8 mouse cellular contexts compared by ENCODE assay signal in the genomic region with DNA sequence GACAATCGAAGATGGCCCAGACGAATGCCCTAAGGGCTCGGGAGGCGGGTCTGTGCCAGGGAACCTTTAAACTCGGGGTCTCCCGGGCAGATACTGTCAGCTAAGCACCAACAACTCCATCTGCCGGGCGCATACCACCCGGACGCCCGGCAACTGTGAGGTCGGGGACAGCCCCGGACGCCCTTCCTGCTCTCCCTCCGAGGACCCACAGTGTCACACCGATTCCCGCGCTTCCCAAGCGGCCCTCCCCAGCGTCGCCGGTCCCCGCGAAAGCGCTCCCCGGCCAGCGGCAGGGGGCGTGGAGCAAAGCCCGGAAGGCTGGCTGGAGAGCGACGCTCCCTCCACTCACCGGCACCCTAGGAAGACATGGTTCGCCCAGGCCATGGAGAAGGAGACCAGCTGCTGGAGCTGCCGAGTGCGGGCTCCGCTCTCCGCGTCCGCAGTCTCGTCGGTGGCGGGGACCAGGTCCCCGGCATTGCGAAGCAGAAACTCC. TPM values are rescaled to one million over a fixed set of nuclear protein-coding genes. Genes with fewer than 3 reads are reported as not detected.
DNase-seq lines count a peak whose midpoint lies in the region; ATAC-seq and TF ChIP-seq lines count a peak whose summit lies in the region.

No protein-coding gene starts in this region.

- no peak for TF ChIP-seq EP300 in heart, adult 2 months (IDR thresholded peaks at IDR 0.05; ENCODE audit: insufficient read depth, low read depth, low read length)
- TF ChIP-seq EP300 in liver, postnatal 0 days (IDR thresholded peaks at IDR 0.05; ENCODE audit: low read depth) = no peak

- no peaks in the 10 kb centered on the region for H3K9me3 ChIP-seq in E14TG2a.4 (ENCODE audit: low read length)
- no peaks in the 10 kb centered on the region for H3K9me3 ChIP-seq in embryonic facial prominence, embryonic 11.5 days (replicated peaks; ENCODE audit: control insufficient read depth, low read length)
- no peaks in the 10 kb centered on the region for H3K9me3 ChIP-seq in hindbrain, embryonic 16.5 days (ENCODE audit: control insufficient read depth, low read length)
- H3K9me3 ChIP-seq in liver, postnatal 0 days (ENCODE audit: low read length) = no peaks in the 10 kb centered on the region
- H3K9me3 ChIP-seq in neural tube, embryonic 15.5 days (replicated peaks) = no peaks in the 10 kb centered on the region

- peak; percentile 29 for TF ChIP-seq CTCF in heart, adult 2 months (IDR thresholded peaks at IDR 0.05)
- TF ChIP-seq CTCF in E14TG2a.4 (conservative IDR thresholded peaks at IDR 0.05; ENCODE audit: low read length) = no peak
- peak; percentile 41; the same call in 1 of the 2 replicates for TF ChIP-seq CTCF in liver, postnatal 0 days (IDR thresholded peaks at IDR 0.05; ENCODE audit: low read depth)

- no peak for TF ChIP-seq POLR2A in heart, adult 2 months (IDR thresholded peaks at IDR 0.05; ENCODE audit: insufficient read depth, low read depth, low read length)

- WGBS in heart, adult 2 months = under 1% methylated on average over 44 of the region's 44 CpGs
- under 1% methylated on average over 44 of the region's 44 CpGs for WGBS in embryonic facial prominence, embryonic 11.5 days
- WGBS in hindbrain, embryonic 16.5 days = under 1% methylated on average over 44 of the region's 44 CpGs
- under 1% methylated on average over 35 of the region's 44 CpGs for WGBS in liver, postnatal 0 days (ENCODE audit: insufficient replicate concordance)
- WGBS in neural tube, embryonic 15.5 days = 0% methylated on average over 38 of the region's 44 CpGs

- intact Hi-C loops in heart, adult 2 months (cut with DNase I) = loop anchor here (2.0 to 10.0 kb wide), 2 partner anchors 36 to 282 kb away; a partner anchor contains a TSS

- H3K4me2 ChIP-seq in embryonic facial prominence, embryonic 11.5 days (ENCODE audit: low read depth, low read length) = peak overlapping the region; percentile 30
- peak overlapping the region; percentile 82 for H3K4me2 ChIP-seq in hindbrain, embryonic 16.5 days (ENCODE audit: low read length)
- peak overlapping the region; percentile 89 for H3K4me2 ChIP-seq in liver, postnatal 0 days (ENCODE audit: low read depth, low read length)
- H3K4me2 ChIP-seq in neural tube, embryonic 15.5 days = peak overlapping the region; percentile 78

- H3K36me3 ChIP-seq in heart, adult 2 months (ENCODE audit: control insufficient read depth, insufficient read depth, low read length) = peaks cover 16% of the 10 kb centered on the region
- H3K36me3 ChIP-seq in E14TG2a.4 (ENCODE audit: insufficient read depth, low read length) = peaks cover 27% of the 10 kb centered on the region
- peaks cover 7% of the 10 kb centered on the region for H3K36me3 ChIP-seq in embryonic facial prominence, embryonic 11.5 days (replicated peaks; ENCODE audit: control insufficient read depth, insufficient read depth, low read depth, low read length)
- H3K36me3 ChIP-seq in hindbrain, embryonic 16.5 days (ENCODE audit: control insufficient read depth, insufficient read depth, low read length) = peaks cover 21% of the 10 kb centered on the region
- H3K36me3 ChIP-seq in liver, postnatal 0 days (replicated peaks; ENCODE audit: insufficient read depth, low read length) = peaks cover 23% of the 10 kb centered on the region
- peaks cover 23% of the 10 kb centered on the region for H3K36me3 ChIP-seq in neural tube, embryonic 15.5 days

- peak; percentile 51 for ATAC-seq in embryonic facial prominence, embryonic 11.5 days (replicated peaks; ENCODE audit: insufficient number of reproducible peaks, low FRiP score, low TSS enrichment, low read depth)
- ATAC-seq in hindbrain, embryonic 16.5 days = peak; percentile 57
- peak; percentile 30 for ATAC-seq in liver, postnatal 0 days
- ATAC-seq in neural tube, embryonic 15.5 days (ENCODE audit: low FRiP score) = peak; percentile 49

- H3K9ac ChIP-seq in heart, adult 2 months (ENCODE audit: low read depth, low read length) = peak overlapping the region; percentile 97
- H3K9ac ChIP-seq in embryonic facial prominence, embryonic 11.5 days (replicated peaks; ENCODE audit: low read length) = peak overlapping the region; percentile 84
- H3K9ac ChIP-seq in hindbrain, embryonic 16.5 days (ENCODE audit: low read depth, low read length) = peak overlapping the region; percentile 91
- peak overlapping the region; percentile 94 for H3K9ac ChIP-seq in liver, postnatal 0 days (replicated peaks)
- peak overlapping the region; percentile 83 for H3K9ac ChIP-seq in neural tube, embryonic 15.5 days (replicated peaks)

- H3K4me1 ChIP-seq in heart, adult 2 months (ENCODE audit: control insufficient read depth, insufficient read depth, low read length) = peaks cover 2% of the 10 kb centered on the region; the same call in 1 of the 2 replicates
- H3K4me1 ChIP-seq in E14TG2a.4 (replicated peaks; ENCODE audit: low read depth, low read length) = peaks cover 42% of the 10 kb centered on the region
- H3K4me1 ChIP-seq in embryonic facial prominence, embryonic 11.5 days (ENCODE audit: control insufficient read depth, insufficient read depth, low read length) = no peaks in the 10 kb centered on the region
- H3K4me1 ChIP-seq in hindbrain, embryonic 16.5 days (ENCODE audit: control insufficient read depth, insufficient read depth, low read depth, low read length) = peaks cover 10% of the 10 kb centered on the region
- H3K4me1 ChIP-seq in liver, postnatal 0 days (ENCODE audit: insufficient read depth) = peaks cover 24% of the 10 kb centered on the region
- peaks cover 31% of the 10 kb centered on the region for H3K4me1 ChIP-seq in neural tube, embryonic 15.5 days

- no peak for DNase-seq in heart, adult 2 months
- DNase-seq in heart, adult 11 months = no peak
- DNase-seq in embryonic facial prominence, embryonic 11.5 days (ENCODE audit: low spot score) = peak; percentile 50
- DNase-seq in liver, postnatal 0 days = peak; percentile 72
- no peak for DNase-seq in cerebellum, adult 18-20 months

- peak overlapping the region; percentile 98 for H3K27ac ChIP-seq in heart, adult 2 months
- H3K27ac ChIP-seq in embryonic facial prominence, embryonic 11.5 days (replicated peaks; ENCODE audit: low read depth, low read length) = peak overlapping the region; percentile 91
- peak overlapping the region; percentile 97 for H3K27ac ChIP-seq in hindbrain, embryonic 16.5 days (ENCODE audit: low read depth, low read length)
- peak overlapping the region; percentile 99 for H3K27ac ChIP-seq in liver, postnatal 0 days (ENCODE audit: low read depth)
- H3K27ac ChIP-seq in neural tube, embryonic 15.5 days (replicated peaks) = peak overlapping the region; percentile 97

- no peaks in the 10 kb centered on the region; the same call in 1 of the 2 replicates for H3K79me2 ChIP-seq in heart, adult 2 months (replicated peaks; ENCODE audit: control insufficient read depth, insufficient read depth, low read length)

- no peaks in the 10 kb centered on the region for H3K27me3 ChIP-seq in heart, adult 2 months (ENCODE audit: control insufficient read depth, insufficient read depth, low read length)
- H3K27me3 ChIP-seq in E14TG2a.4 (ENCODE audit: insufficient read depth, low read length) = peaks cover 14% of the 10 kb centered on the region
- no peaks in the 10 kb centered on the region for H3K27me3 ChIP-seq in embryonic facial prominence, embryonic 11.5 days (ENCODE audit: control insufficient read depth, insufficient read depth, low read length)
- H3K27me3 ChIP-seq in hindbrain, embryonic 16.5 days (replicated peaks; ENCODE audit: control insufficient read depth, insufficient read depth, low read length) = no peaks in the 10 kb centered on the region
- H3K27me3 ChIP-seq in liver, postnatal 0 days (ENCODE audit: insufficient read depth, low read length) = no peaks in the 10 kb centered on the region
- no peaks in the 10 kb centered on the region for H3K27me3 ChIP-seq in neural tube, embryonic 15.5 days (replicated peaks)

- H3K4me3 ChIP-seq in heart, adult 2 months = peak overlapping the region; percentile 99
- peak overlapping the region; percentile 98 for H3K4me3 ChIP-seq in E14TG2a.4 (replicated peaks; ENCODE audit: low read length)
- H3K4me3 ChIP-seq in embryonic facial prominence, embryonic 11.5 days (ENCODE audit: low read depth, low read length) = peak overlapping the region; percentile 98
- peak overlapping the region; percentile 99 for H3K4me3 ChIP-seq in hindbrain, embryonic 16.5 days (ENCODE audit: low read length)
- peak overlapping the region; percentile 99 for H3K4me3 ChIP-seq in liver, postnatal 0 days (ENCODE audit: low read depth, low read length)
- peak overlapping the region; percentile 89 for H3K4me3 ChIP-seq in neural tube, embryonic 15.5 days (replicated peaks)

RNA-seq across cellular contexts. Expression of a gene that starts 0.5 kb away (rescaled TPM):
- total RNA-seq in heart, adult 2 months (2021) = 1 to 10 TPM; 7.9 to 8.5 TPM
- polyA plus RNA-seq in heart, adult 2 months (2012; rRNA removed) = 3.2 and 3.9 TPM in 2 replicates
- polyA plus RNA-seq in embryonic facial prominence, embryonic 11.5 days (2014; fragmentation: Nextera tagmentation; extraction: Ambion mirVana) = 38.2 and 38.6 TPM in 2 replicates
- 24.7 and 28.5 TPM in 2 replicates for polyA plus RNA-seq in hindbrain, embryonic 16.5 days (2015; fragmentation: Nextera tagmentation; extraction: Ambion mirVana)
- 12.8 and 13.7 TPM in 2 replicates for polyA plus RNA-seq in liver, postnatal 0 days (2015; fragmentation: Nextera tagmentation; extraction: Ambion mirVana)
- polyA plus RNA-seq in neural tube, embryonic 15.5 days (2015; fragmentation: Nextera tagmentation; extraction: Ambion mirVana) = 26.9 and 27.4 TPM in 2 replicates

RNA-seq across cellular contexts. Expression of a gene that starts 37.9 kb away (rescaled TPM):
- 1 to 10 TPM; 3.8 to 4.9 TPM for total RNA-seq in heart, adult 2 months (2021)
- 2.6 and 3.1 TPM in 2 replicates for polyA plus RNA-seq in heart, adult 2 months (2012; rRNA removed)
- 14.3 and 14.4 TPM in 2 replicates for polyA plus RNA-seq in embryonic facial prominence, embryonic 11.5 days (2014; fragmentation: Nextera tagmentation; extraction: Ambion mirVana)
- polyA plus RNA-seq in hindbrain, embryonic 16.5 days (2015; fragmentation: Nextera tagmentation; extraction: Ambion mirVana) = 4.6 and 6.5 TPM in 2 replicates
- polyA plus RNA-seq in liver, postnatal 0 days (2015; fragmentation: Nextera tagmentation; extraction: Ambion mirVana) = 10.3 and 12.6 TPM in 2 replicates
- 5.8 and 7.4 TPM in 2 replicates for polyA plus RNA-seq in neural tube, embryonic 15.5 days (2015; fragmentation: Nextera tagmentation; extraction: Ambion mirVana)

Comparison
In these comparisons a context has a peak if more than half of its experiments do, and no peak if none do; other contexts are left out.
1. DNase-seq: peak in embryonic facial prominence, embryonic 11.5 days (single experiment) and liver, postnatal 0 days (single experiment); none in heart, adult 2 months (0 of 2), heart, adult 11 months (single experiment) and cerebellum, adult 18-20 months (0 of 2).
2. H3K4me2 ChIP-seq: peak in every context shown above with its lines; median percentile 89 in liver, postnatal 0 days; 82 in hindbrain, embryonic 16.5 days; 78 in neural tube, embryonic 15.5 days; 30 in embryonic facial prominence, embryonic 11.5 days.
3. Peak in every context shown above with its lines, with median percentiles within 50 percentile points of each other: H3K27ac ChIP-seq, H3K4me3 ChIP-seq, H3K9ac ChIP-seq and ATAC-seq.